Mouse (Mus musculus): Measurements from ENCODE around the gene Dgkg.

DNA sequence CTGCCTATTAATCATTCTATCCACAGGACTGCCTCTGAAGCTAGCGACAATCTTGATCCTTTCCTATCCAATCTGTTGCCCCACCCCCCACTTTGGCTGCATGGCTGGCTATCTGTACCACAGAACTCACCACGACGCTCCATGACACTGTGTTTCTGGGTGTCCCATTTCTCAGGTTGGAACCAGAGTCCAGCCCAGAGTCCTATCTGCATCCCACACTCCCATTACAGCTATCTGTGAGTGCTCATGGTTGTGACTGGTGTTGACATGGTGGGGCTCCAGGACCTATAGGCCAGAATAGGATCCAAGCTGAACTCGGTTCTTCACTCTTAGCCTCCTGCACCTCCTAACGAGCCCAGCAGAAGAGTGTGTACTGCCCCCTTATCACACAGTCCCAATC, 107.7 kb downstream of the Dgkg start:
- TF ChIP-seq CTCF (IDR thresholded peaks at IDR 0.05; ENCODE audit: low read depth, low read length) (no peak), POLR2A (IDR thresholded peaks at IDR 0.05; ENCODE audit: borderline replicate concordance, low read depth, low read length) (no peak)
